Mouse (Mus musculus): ENCODE measurements at regions not wholly inside any gene's neighbourhood (a gene's known extent, or its start where the extent isn't known, plus 50 kb on each side); places are given as distances from the start of the nearest gene placed in this dataset.
A peak's percentile ranks its signal among the peaks of the same experiment; 100 is the strongest.

- DNase-seq: no peak
Measured at GRCm38 (mm10) chr2:3941496-3941895, 76.0 kb upstream of the Frmd4a start.

- DNase-seq: no peak
Measured at GRCm38 (mm10) chr2:3947432-3947831, 70.1 kb upstream of the Frmd4a start.

GRCm38 (mm10) chr2:3948331-3948730 is 69.2 kb upstream of the Frmd4a start:
- DNase-seq: no peak

- no peak for DNase-seq
Measured at GRCm38 (mm10) chr2:3957491-3957890, 60.0 kb upstream of the Frmd4a start.

- peak; percentile 7 to 17 for DNase-seq
Measured at GRCm38 (mm10) chr2:3958065-3958641, 59.4 kb upstream of the Frmd4a start.

GRCm38 (mm10) chr2:3958711-3959110 is 58.8 kb upstream of the Frmd4a start:
- no peak for DNase-seq

GRCm38 (mm10) chr2:3959181-3959580 is 58.3 kb upstream of the Frmd4a start:
- no peak for DNase-seq

- no peak for DNase-seq
Measured at GRCm38 (mm10) chr2:3960213-3960612, 57.3 kb upstream of the Frmd4a start.

- DNase-seq: no peak
Measured at GRCm38 (mm10) chr2:3964351-3964750, 53.2 kb upstream of the Frmd4a start.
